Mouse (Mus musculus): Measurements from ENCODE around the gene Gm14408. TPM values are rescaled to one million over a fixed set of nuclear protein-coding genes. Genes with fewer than 3 reads are reported as not detected.
"Not testable (repeated sequence)": the region's sequence is repeated elsewhere in the genome, so short reads cannot be mapped to it uniquely, and the experiment has no call there.

The Gm14408 gene
- not detected in 2 replicates for polyA plus RNA-seq (2011; ENCODE audit: insufficient read depth, insufficient read length, low read depth, missing spikeins)

- H3K36me3 ChIP-seq (ENCODE audit: control insufficient read depth, insufficient read depth, low read length, poor library complexity, severe bottlenecking); H3K9ac ChIP-seq (ENCODE audit: low read depth, poor library complexity, severe bottlenecking); H3K4me1 ChIP-seq (ENCODE audit: control insufficient read depth, insufficient read depth, low read length); H3K27ac ChIP-seq (ENCODE audit: insufficient read depth, low read length); H3K27me3 ChIP-seq (ENCODE audit: control insufficient read depth, insufficient read depth, low read length, poor library complexity, severe bottlenecking); H3K9me3 ChIP-seq (replicated peaks; ENCODE audit: control insufficient read depth, insufficient read depth, low read length, poor library complexity, severe bottlenecking): not testable (repeated sequence)
- H3K4me3 ChIP-seq (ENCODE audit: low read depth, low read length) = peak within 1 kb of the TSS; percentile 82
These were observed at the start of gene Gm14408 for GRCm38 (mm10) chr2:176830840-176831239. Gm14408 (plus strand) TSS chr2:176831140.

DNA sequence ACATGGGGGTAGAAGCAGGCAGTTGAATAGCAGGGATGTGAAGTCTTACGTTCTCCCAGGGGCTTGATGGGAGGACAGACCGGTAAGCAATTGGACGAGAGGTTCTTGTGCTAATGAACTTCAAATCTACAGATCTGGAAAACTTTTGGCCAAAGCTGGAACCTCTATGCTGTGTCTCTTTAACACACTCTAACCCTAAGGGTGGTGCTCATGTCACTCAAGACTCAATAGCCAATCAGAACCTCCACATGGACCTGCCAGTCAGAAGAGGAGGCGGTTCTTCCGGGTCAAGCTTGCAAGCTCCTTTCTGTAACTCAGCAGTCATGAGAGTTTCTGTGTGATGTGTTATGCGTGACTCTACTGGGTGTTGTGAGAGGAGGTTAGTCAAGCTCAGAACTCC, 32.6 kb upstream of the Gm14408 start, which contains the start of gene Gm14295:
Gm14295 (plus strand) TSS at position 301 of the 400 bp plus-strand sequence.
- H3K27me3 ChIP-seq (ENCODE audit: control insufficient read depth, insufficient read depth, low read length, poor library complexity, severe bottlenecking); H3K9me3 ChIP-seq (replicated peaks; ENCODE audit: control insufficient read depth, insufficient read depth, low read length, poor library complexity, severe bottlenecking); H3K27ac ChIP-seq (ENCODE audit: insufficient read depth, low read length); H3K36me3 ChIP-seq (ENCODE audit: control insufficient read depth, insufficient read depth, low read length, poor library complexity, severe bottlenecking); H3K4me1 ChIP-seq (ENCODE audit: control insufficient read depth, insufficient read depth, low read length): not testable (repeated sequence)
- Histone ChIP-seq H3K9ac (ENCODE audit: low read depth, poor library complexity, severe bottlenecking) (peak within 1 kb of the TSS; percentile 31; the same call in 1 of the 2 replicates), H3K4me3 (ENCODE audit: low read depth, low read length) (peak within 1 kb of the TSS; percentile 65)

- not testable (repeated sequence) for H3K27me3 ChIP-seq (ENCODE audit: control insufficient read depth, insufficient read depth, low read length, poor library complexity, severe bottlenecking); H3K27ac ChIP-seq (ENCODE audit: insufficient read depth, low read length); H3K4me1 ChIP-seq (ENCODE audit: control insufficient read depth, insufficient read depth, low read length); H3K36me3 ChIP-seq (ENCODE audit: control insufficient read depth, insufficient read depth, low read length, poor library complexity, severe bottlenecking); H3K9me3 ChIP-seq (replicated peaks; ENCODE audit: control insufficient read depth, insufficient read depth, low read length, poor library complexity, severe bottlenecking)
- Histone ChIP-seq H3K9ac (ENCODE audit: low read depth, poor library complexity, severe bottlenecking) (peak overlapping the region; percentile 31; the same call in 1 of the 2 replicates), H3K4me3 (ENCODE audit: low read depth, low read length) (peak overlapping the region; percentile 65)
These were observed 32.2 kb upstream of the Gm14408 start for GRCm38 (mm10) chr2:176798785-176799184.

Other genes starting within 250 kb of the Gm14408 start
- 5.4 TPM in 1 of 2 replicates, not detected in the other for gene Gm14308, start 194.8 kb upstream of the Gm14408 start, polyA plus RNA-seq (2011; ENCODE audit: insufficient read depth, insufficient read length, low read depth, missing spikeins)
- gene Zfp973, start 160.6 kb upstream of the Gm14408 start, polyA plus RNA-seq (2011; ENCODE audit: insufficient read depth, insufficient read length, low read depth, missing spikeins) = 11.8 and 12.3 TPM in 2 replicates
- 9.5 and 10.5 TPM in 2 replicates for gene Gm14305, start 122.8 kb upstream of the Gm14408 start, polyA plus RNA-seq (2011; ENCODE audit: insufficient read depth, insufficient read length, low read depth, missing spikeins)
- gene Gm14295, start 32.5 kb upstream of the Gm14408 start, polyA plus RNA-seq (2011; ENCODE audit: insufficient read depth, insufficient read length, low read depth, missing spikeins) = 15.9 and 21.7 TPM in 2 replicates
- 13.2 and 19.8 TPM in 2 replicates for gene Gm14296, start 96.7 kb downstream of the Gm14408 start, polyA plus RNA-seq (2011; ENCODE audit: insufficient read depth, insufficient read length, low read depth, missing spikeins)
- gene Gm14419, start 169.8 kb downstream of the Gm14408 start, polyA plus RNA-seq (2011; ENCODE audit: insufficient read depth, insufficient read length, low read depth, missing spikeins) = 16.7 and 19.4 TPM in 2 replicates
- 21.7 and 24.2 TPM in 2 replicates for gene Gm14401, start 243.2 kb downstream of the Gm14408 start, polyA plus RNA-seq (2011; ENCODE audit: insufficient read depth, insufficient read length, low read depth, missing spikeins)

All from ES-Bruce4 (cell line).